Mouse (Mus musculus): ENCODE measurements around the gene Top3a. TPM values are rescaled to one million over a fixed set of nuclear protein-coding genes. Genes with fewer than 3 reads are reported as not detected.
A peak's percentile ranks its signal among the peaks of the same experiment; 100 is the strongest.

Gene Top3a
- polyA plus RNA-seq, 1 experiment, result 10.2 TPM

DNA sequence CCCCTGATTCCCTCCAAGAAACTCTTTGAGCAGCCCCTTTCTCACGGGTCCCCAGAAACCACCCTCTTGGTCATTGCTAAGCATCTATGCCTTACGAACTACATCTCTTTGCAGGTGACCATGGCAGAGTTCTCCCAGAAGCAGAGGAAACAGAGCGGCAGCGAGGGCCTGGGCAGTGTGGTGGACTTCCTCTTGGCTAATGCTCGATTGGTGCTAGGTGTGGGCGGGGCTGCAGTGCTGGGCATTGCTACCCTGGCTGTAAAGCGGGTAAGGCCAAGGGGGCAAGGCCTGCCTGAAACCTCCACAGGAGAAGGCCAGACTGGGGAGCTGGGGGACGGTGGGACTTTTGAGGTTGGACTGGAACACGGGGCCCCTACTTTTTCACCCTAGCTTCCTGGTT is 47.0 kb downstream of the Top3a start:
- no peak for DNase-seq (ENCODE audit: low read depth)
- TF ChIP-seq CTCF (IDR thresholded peaks at IDR 0.05; ENCODE audit: borderline replicate concordance, extremely low read depth, insufficient read depth, insufficient read length) (no peak), POLR2A (IDR thresholded peaks at IDR 0.05; ENCODE audit: borderline replicate concordance, extremely low read depth, insufficient read depth, insufficient read length, poor library complexity, severe bottlenecking) (no peak)

DNA sequence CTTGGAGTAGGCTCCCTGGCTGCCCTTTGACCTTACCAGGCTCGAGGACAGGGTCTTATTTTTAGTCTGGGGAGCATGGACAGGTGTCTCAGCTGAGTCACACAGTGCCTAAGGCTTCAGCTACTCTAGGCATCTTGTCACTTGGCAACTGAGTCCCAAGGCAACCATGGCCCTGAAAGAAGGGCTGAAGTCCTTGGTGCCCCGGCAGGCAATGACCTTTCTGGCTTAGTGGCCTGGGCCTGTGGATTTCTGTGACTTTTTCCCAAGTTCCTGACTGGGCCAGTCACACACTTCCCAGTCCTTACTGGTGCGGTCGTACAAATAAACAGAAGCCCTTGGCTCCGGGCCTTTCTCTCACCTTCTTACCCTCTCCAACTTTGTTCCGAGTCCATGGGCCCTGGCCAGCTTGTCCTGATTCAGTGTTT is 47.9 kb downstream of the Top3a start:
- TF ChIP-seq POLR2A (IDR thresholded peaks at IDR 0.05; ENCODE audit: borderline replicate concordance, extremely low read depth, insufficient read depth, insufficient read length, poor library complexity, severe bottlenecking), result no peak
- TF ChIP-seq CTCF (IDR thresholded peaks at IDR 0.05; ENCODE audit: borderline replicate concordance, extremely low read depth, insufficient read depth, insufficient read length), result no peak
- no peak for DNase-seq (ENCODE audit: low read depth)

DNA sequence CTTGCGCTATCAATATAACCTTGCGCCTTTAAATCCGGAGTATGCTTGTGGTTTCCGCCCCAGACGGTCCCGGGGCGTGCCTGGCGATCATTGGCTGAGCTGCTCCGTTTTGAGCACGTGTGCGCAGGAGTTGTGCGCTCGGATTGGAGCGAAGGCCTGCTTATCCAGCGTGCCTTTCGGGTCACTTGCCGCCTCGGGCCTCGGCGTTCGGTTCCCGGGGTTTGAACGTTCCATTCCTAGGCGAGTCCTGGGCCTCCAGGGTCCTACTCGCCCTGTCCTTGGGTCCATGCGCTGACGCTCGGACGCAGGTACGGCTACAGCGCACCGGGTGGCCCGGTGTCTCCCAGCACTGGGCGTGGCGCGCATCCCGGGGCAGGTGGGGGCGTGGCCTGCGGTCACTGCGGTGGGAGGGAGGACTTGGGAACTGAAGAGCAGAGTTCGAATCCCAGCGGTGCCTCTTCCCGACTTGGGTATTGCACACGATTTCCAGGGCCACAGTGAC is 48.9 kb downstream of the Top3a start, which contains the start of gene Mief2:
Gene Mief2 (plus strand): TSS at position 139 of the 502 bp plus-strand sequence.
- DNase-seq (ENCODE audit: low read depth), result peak; percentile 99
- TF ChIP-seq POLR2A (IDR thresholded peaks at IDR 0.05; ENCODE audit: borderline replicate concordance, extremely low read depth, insufficient read depth, insufficient read length, poor library complexity, severe bottlenecking) (no peak; the same call in 1 of the 2 replicates), CTCF (IDR thresholded peaks at IDR 0.05; ENCODE audit: borderline replicate concordance, extremely low read depth, insufficient read depth, insufficient read length) (no peak)

DNA sequence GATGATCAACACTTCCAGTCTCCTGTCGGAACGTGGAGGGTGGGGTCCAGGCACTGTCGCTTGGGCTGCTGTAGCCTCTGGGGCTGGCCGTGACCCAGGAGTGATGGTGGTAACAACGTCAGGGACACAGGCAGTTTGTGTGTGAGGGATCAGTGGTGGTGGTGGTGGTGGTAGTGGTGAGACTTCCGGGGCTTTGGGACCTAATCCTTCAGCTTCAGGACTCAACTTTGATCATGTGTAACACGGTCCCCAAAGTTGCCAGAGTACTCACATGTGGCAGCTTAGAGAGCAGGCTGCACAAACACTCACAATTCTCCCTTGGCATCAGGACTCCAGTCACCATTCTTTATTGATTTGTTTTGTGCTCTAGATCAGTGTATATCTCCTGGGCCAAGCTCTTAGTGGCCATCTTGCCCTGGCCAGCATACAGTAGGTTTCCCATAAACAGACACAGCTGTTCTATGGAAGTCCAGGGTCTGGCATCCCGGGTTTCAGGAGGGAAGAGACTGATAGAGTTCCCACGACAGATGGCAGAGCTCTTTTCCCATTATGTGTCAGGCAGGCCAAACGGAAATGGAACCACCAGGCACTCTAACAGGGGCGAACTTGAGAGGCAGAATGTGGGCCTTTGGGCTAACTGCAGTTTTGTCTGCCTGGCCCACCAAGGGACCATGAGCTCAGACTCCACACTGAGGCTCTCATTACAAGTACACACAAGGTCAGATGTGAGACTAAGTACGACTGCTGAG is 49.6 kb downstream of the Top3a start:
- no peak for DNase-seq (ENCODE audit: low read depth)
- TF ChIP-seq POLR2A (IDR thresholded peaks at IDR 0.05; ENCODE audit: borderline replicate concordance, extremely low read depth, insufficient read depth, insufficient read length, poor library complexity, severe bottlenecking), result no peak
- TF ChIP-seq CTCF (IDR thresholded peaks at IDR 0.05; ENCODE audit: borderline replicate concordance, extremely low read depth, insufficient read depth, insufficient read length), result no peak

DNA sequence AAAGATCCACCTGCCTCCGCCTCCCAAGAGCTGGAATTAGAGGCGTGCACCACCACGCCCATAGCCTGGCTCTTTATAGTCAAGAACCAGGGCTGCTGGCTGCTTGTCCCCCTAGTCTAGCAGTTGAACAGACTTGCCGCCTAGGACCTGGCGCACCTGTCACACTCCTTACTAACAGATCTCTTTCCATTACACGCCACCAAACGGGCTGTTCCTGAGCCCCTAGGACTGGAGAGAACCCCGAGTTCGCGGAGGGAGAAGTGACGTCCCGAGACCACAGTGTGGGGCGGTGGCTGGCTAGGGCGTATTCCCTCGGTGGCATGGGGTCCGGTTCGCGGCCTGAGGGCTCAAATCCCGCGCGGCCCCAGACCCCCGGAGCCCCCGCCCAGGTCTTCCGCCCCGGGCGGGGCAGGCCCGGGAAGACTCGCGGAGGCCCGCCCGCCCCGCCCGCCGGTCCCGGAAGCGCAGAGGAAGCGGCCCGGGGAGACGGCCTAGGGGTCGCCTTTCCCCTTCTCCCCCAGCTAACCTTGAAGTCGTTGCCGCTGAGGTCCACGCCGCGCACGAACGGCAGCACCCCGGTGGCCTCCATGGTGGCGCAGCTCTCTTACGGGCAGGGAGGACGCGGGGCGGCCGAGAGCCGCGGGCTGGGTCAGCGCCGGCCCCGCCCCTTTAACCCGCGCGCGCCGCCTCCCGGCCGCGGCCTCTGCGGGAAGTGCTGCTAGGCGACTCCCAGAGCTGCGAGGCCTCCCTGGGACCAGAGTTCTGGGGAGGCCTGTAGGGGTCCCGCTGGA is 50.4 kb downstream of the Top3a start, which contains the start of gene Flii:
Gene Flii (minus strand): TSS at position 663 of the 791 bp plus-strand sequence.
- TF ChIP-seq CTCF (IDR thresholded peaks at IDR 0.05; ENCODE audit: borderline replicate concordance, extremely low read depth, insufficient read depth, insufficient read length) (peak; percentile 60), POLR2A (IDR thresholded peaks at IDR 0.05; ENCODE audit: borderline replicate concordance, extremely low read depth, insufficient read depth, insufficient read length, poor library complexity, severe bottlenecking) (peak; percentile 66; the same call in 1 of the 2 replicates)
- DNase-seq (ENCODE audit: low read depth), result peak; percentile 82

DNA sequence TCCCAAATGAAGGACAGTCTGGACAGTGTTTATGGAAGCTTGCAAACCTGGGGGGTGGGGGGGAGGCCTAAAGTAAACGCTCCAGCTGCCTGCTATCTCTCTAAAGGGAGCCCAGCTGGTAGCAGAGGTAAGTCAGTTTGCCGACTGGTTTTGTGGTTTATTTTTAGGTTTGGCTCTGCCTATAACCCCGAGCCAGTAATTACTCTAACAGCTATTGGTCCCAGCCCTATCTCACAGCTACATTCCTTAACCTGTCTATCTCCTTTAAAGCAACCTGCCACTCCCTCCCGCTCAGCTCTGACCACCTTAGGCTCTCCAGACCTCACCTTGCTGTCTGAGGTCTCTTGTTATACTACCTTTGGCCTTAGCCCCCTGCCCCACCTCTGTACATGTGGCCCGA is 57.9 kb downstream of the Top3a start:
- DNase-seq (ENCODE audit: low read depth), result no peak

DNA sequence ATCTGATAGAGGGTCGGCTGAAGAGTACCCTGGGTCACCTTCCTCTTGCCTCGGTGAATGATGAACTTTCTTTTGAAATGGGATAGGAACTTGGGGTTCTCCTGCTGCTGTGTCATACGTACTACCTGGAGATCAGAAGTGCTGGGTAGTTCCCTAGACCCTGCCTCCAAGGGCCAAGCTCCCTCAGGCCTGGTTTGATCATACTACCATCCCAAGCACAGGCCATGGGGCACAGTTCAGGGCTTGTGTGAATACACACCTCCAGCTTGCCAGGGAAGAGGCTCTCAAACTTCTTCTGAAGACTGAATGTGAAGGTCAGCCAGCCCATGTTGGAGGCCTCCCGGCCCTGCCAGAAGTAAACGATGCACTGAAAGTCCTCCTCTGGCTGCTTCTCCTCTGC is 61.3 kb downstream of the Top3a start:
- TF ChIP-seq POLR2A (IDR thresholded peaks at IDR 0.05; ENCODE audit: borderline replicate concordance, extremely low read depth, insufficient read depth, insufficient read length, poor library complexity, severe bottlenecking) (no peak), CTCF (IDR thresholded peaks at IDR 0.05; ENCODE audit: borderline replicate concordance, extremely low read depth, insufficient read depth, insufficient read length) (no peak)
- DNase-seq (ENCODE audit: low read depth), result no peak

More for the DNA sequence above, 57.9 kb downstream of the Top3a start:
- TF ChIP-seq CTCF (IDR thresholded peaks at IDR 0.05; ENCODE audit: borderline replicate concordance, extremely low read depth, insufficient read depth, insufficient read length), result no peak

DNA sequence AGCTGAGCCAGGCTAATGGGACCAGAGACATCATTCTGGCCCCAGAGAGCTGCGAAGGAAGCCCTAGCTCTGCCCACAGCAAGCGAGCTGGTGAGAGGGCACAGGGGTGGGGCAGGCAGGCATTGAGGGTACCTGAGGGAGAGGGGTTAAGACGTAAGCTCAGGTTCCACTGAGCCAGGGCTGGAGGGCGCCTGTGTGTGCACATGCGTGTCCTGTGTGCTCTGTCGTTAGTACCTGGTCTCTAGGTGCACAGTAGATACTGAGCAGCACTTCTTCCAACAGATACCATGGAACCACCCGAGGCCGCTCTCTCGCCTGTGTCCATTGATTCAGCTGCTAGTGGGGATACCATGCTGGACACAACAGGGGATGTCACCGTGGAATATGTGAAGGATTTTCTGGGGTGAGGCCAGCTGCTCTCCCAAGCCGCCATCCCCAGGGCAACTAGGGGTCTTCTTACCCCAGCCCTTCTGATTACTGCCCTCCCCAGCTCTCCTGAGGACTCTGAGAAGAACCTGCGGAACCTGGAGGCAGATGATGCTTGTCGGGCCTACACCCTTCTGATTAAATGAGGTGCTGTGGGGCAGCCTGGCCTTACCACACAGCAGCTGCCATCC is 64.4 kb downstream of the Top3a start:
- no peak for TF ChIP-seq POLR2A (IDR thresholded peaks at IDR 0.05; ENCODE audit: borderline replicate concordance, extremely low read depth, insufficient read depth, insufficient read length, poor library complexity, severe bottlenecking)
- TF ChIP-seq CTCF (IDR thresholded peaks at IDR 0.05; ENCODE audit: borderline replicate concordance, extremely low read depth, insufficient read depth, insufficient read length), result no peak
- no peak for DNase-seq (ENCODE audit: low read depth)

DNA sequence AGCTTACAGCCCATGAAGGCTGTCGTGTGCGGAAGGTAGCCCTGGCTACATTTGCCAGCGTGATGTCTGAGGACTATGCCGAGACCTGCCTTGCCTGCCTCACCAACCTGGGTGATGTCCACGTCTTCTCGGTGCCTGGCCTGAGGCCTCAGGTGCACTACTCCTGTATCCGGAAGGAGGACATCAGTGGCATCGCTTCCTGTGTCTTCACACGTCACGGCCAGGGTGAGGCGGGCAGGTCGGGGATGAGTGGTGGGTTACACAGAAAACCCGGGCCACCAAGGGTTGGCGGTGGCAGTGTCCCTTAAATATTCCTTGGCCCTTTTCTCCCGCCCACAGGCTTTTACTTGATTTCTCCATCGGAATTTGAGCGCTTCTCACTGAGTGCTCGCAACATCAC is 65.1 kb downstream of the Top3a start:
- DNase-seq (ENCODE audit: low read depth), result no peak
- TF ChIP-seq CTCF (IDR thresholded peaks at IDR 0.05; ENCODE audit: borderline replicate concordance, extremely low read depth, insufficient read depth, insufficient read length) (no peak), POLR2A (IDR thresholded peaks at IDR 0.05; ENCODE audit: borderline replicate concordance, extremely low read depth, insufficient read depth, insufficient read length, poor library complexity, severe bottlenecking) (no peak)

DNA sequence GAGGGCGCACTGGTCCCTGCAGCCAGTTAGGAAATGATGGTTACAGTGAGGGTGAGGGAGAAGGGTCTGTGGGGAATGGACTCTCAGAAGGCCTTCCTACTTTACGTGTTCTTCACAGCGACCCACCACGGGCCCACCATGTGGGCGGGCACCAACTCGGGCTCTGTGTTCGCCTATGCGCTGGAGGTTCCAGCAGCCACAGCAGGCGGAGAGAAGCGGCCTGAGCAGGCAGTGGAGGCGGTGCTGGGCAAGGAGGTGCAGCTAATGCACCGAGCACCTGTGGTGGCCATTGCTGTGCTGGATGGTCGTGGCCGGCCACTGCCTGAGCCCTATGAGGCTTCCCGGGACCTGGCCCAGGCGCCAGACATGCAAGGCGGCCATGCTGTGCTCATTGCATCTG is 65.9 kb downstream of the Top3a start:
- TF ChIP-seq POLR2A (IDR thresholded peaks at IDR 0.05; ENCODE audit: borderline replicate concordance, extremely low read depth, insufficient read depth, insufficient read length, poor library complexity, severe bottlenecking) (no peak), CTCF (IDR thresholded peaks at IDR 0.05; ENCODE audit: borderline replicate concordance, extremely low read depth, insufficient read depth, insufficient read length) (no peak)
- no peak for DNase-seq (ENCODE audit: low read depth)

Measured in brain, embryonic 14.5 days (tissue).